Mouse (Mus musculus) kidney, adult 11 months (tissue): Measurements from ENCODE around the gene Mylk.
"Not testable (repeated sequence)": the region's sequence is repeated elsewhere in the genome, so short reads cannot be mapped to it uniquely, and the experiment has no call there.

Experiments used
- DNase-seq: peaks from one replicate; pipeline ENCODE4 v3.0.0; 2022

Gene Mylk

DNA sequence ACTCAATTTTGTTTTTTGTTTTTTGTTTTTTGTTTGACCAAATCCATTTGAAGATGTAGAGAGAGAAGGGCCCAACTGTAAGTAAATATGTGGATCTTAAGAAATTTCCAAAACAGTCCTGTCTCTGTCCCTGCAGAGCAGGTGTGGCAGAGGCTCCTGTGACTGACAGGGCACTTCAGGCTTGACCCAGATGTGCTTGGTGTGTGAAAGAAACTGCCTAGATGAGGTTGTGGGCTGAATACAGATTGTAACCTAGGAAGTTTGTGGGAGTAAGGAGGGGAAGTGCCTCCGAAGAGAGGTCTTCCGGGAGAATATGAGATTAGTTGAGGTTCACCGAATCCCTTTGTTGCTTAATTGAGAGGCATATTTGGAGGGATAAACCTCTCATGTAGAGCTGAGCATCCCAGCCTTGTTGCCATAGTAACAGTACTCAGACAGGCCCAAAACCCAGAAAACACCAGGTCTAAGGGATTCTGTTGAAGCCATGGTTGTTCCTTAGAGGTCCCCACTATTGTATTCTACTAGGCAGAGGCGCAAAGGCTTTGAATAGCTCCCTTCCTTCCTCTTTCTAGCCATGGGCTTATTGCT, 27.5 kb downstream of the Mylk start:
- DNase-seq: no peak

DNA sequence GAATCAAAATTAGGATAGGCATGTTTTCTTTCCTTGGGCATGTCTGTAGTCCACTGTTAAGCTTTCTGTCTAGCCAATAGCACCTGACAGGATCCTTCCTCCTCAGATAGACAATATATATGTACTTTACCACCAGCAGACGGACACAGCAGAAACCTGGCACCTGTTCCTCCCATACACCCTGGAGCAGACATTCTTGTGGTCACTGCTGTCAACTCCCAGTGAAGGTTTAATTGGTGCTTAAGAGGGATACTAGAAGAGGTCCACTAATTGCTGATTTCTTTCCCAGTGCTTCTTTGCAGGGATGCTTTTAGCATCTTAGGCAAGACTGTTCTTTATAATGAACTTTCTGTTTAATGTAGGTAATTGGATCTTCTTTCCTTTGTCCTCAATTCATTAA, 37.4 kb downstream of the Mylk start:
- DNase-seq: no peak

- DNase-seq: no peak
Measured at GRCm38 (mm10) chr16:34783536-34783935, 38.5 kb downstream of the Mylk start.

GRCm38 (mm10) chr16:34784675-34785074, 39.7 kb downstream of the Mylk start:
- DNase-seq: no peak

GRCm38 (mm10) chr16:34792555-34792954, 47.5 kb downstream of the Mylk start:
- DNase-seq: no peak

DNA sequence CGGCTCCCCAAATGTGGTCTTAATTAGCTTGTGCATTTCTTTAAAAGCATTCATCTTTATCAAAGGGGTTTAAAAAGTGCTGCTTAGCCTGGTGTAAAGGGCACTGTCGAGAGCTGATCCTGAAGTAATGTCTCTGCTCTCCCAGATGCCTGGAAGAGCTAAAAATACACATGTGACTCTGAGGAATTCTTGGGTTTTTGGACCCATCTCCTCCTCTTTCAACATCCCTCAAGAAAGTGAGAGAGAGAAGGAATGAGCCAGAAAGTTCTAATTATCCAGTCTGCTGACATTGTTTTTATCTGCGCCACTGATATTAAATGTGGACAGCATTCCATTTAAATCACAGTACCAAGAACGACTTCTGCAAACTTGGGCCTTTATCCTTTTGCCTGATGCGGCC, 48.0 kb downstream of the Mylk start:
- DNase-seq: no peak

GRCm38 (mm10) chr16:34801222-34801621, 56.2 kb downstream of the Mylk start:
- DNase-seq: no peak

DNA sequence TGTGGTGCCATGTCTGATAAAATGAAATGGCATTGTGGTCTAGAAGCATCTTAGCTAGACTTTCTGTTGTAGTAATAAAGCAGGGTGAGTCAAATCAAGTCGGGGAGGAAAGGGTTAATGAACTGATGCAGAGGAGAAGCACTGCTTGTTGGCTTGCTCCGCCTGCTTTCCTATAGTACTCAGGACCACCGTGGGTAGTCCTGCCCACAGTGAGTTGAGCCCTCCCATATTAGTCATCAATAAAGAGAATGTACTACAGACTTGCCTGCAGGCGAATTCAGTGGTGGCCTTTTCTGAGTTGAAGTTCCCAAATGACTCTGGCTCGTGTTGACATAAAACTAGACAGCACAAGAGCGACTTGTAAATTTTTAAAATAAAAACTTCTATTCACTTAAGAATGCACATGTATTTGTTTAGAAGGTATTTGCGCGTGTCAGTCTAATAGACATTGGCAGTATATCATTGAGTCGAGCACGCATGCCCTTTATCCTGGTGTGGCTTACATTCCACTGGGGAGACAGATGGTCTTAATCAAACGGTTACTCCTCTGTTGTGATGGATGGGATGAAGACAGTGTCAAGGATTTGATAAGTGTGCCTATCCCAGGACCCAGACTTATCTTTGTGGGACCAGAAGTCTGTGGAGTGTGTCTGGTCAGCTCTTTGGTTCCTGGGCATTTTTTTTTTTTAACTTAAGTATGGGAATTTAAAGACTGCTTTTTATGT, 59.4 kb downstream of the Mylk start:
- DNase-seq: no peak

- peak; percentile 51 for DNase-seq
Measured at GRCm38 (mm10) chr16:34806883-34807767, 62.1 kb downstream of the Mylk start.

DNA sequence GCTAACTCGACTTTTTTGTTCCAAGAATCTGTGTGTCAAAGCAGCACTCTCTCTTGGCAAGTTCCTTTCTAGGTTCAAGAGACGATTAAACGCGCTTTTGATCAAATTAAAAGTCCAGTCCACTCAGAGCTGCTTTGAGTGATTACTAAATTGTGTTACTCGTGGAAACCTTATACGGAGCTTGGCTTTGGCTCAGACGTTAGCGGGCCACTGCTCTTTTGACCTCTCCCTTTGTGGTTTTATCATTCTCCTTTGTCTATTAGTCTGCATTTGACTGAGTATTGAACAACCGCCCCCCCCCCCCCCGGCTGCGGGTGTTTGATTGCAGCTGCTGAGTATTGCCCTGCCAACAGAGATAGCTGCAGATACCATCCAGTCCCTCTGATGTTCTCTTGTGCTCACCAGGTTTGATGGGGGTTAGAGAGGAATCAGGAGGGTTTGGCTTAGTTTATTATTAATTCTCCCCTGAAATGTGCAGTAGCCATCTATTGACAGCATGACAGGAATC, 62.8 kb downstream of the Mylk start:
- DNase-seq: no peak

DNA sequence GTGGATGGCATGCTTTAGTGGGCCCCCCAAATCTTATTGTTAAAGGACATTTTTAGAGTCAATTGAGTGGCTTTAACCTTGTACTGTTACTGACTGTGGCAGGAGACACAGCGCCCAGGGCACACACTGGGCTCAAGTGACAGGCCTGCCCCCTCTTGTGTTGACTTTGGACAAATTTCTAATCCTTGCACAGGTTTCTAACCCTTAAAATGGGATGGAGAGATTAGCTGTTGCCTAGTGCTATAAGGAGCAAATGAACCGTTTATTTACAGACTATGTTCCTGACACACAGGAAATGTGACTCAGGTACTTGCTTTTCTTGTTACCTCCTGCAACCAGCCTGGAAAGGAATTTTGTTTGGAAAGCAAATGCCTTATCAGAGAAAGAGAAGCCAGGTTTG, 67.2 kb downstream of the Mylk start:
- DNase-seq: no peak

DNA sequence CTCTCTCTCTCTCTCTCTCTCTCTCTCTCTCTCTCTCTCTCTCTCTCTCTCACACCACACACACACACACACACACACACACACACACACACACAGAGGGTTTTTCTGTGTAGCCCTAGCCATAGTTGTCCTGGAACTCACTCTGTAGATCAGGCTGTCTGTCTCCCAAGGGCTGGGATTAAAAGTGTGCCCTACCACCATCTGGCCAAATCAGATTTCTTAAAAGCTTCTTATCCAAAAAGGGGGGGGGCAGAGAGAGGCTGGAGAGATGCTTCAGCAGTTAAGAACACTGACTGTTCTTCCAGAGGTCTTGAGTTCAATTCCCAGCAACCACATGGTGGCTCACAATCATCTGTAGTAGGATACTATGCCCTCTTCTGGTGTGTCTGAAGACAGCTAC, 68.2 kb downstream of the Mylk start:
- DNase-seq: not testable (repeated sequence)

DNA sequence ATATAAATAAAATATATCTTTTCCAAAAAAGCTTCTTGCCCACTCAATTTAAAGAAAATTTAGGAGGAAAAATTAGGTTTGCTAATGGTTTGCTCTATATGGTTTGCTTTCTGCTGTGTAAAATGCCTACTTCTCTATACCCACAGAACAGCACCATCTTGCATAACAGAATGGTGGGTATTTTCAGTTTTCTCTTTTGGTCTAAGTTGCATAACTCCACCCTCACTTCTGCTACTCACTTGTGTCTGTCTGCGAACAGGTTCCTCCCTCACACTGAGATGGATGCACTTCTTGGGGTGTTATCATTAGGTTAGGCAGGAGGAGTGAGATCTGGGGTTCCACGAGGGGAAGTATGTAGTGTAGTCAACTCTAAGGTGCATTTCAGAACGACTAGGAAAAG, 68.6 kb downstream of the Mylk start:
- DNase-seq: no peak

GRCm38 (mm10) chr16:34814612-34815011, 69.6 kb downstream of the Mylk start:
- no peak for DNase-seq

GRCm38 (mm10) chr16:34816548-34816947, 71.5 kb downstream of the Mylk start:
- no peak for DNase-seq

DNA sequence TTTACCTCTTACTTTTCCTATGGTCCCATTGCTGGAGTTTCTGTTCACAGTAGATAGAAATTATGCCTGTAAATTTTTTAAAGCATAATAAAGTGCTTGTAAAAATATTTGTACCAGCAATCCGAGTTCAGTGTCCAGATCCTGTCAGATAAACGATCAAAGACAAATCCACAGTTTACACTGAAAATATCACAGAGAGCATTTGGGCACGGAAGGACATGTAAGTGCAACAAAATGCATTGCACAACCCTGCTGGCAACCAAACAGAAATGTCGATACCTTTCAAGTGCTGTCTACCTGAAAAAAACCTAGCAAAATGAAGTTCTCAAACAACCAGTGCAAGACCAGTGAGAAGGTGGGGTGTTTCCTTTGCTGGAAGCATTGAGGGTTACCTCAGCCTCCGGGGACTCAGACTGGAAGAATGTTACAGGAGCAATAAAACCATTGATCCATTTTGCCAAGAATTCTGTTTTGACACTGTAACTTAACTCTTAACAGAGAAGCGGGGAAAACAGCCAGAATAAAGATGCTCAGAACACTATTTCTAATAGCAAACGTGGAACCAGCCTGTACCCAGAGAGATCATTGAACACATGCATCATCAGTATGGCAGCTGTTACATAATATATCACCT, 80.2 kb downstream of the Mylk start:
- no peak for DNase-seq

GRCm38 (mm10) chr16:34834477-34834876, 89.5 kb downstream of the Mylk start:
- DNase-seq: no peak

DNA sequence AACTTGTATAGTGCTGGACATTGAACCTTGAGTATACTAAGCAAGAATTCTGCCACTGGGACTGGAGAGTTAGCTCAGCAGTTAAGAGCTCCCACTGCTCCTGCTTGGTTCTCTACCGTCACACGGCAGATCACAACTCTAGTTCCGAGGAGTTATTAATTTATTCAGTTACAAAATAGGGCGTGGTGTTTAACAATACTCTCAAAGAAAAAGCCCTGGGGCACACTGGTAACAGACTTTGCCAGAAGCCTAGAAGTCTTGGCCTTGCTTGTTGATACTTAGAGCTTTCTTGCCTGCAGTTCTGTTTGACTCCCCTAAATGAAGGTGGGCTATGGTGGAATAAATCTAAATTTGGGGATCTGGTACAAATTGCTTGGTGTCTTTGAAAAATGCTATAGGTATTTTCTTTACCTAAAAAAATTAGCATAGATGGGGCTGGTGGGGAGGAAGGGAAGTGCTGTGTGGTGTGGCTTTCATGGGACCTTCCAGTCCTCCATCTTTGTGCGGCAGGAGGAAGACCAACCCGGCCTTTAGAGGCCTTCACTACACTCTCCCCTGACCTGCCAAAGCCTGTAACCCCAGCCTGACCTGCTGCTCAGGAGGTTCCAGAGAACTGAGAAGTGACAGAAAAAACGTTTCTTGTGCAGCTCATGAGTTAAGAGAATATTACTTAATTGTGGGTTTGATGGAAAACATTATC, 94.1 kb downstream of the Mylk start:
- DNase-seq: no peak

GRCm38 (mm10) chr16:34839704-34840331, 94.8 kb downstream of the Mylk start:
- no peak for DNase-seq

- no peak for DNase-seq
Measured at GRCm38 (mm10) chr16:34844783-34845182, 99.8 kb downstream of the Mylk start.

- DNase-seq: no peak
Measured at GRCm38 (mm10) chr16:34847638-34848037, 102.6 kb downstream of the Mylk start.

DNA sequence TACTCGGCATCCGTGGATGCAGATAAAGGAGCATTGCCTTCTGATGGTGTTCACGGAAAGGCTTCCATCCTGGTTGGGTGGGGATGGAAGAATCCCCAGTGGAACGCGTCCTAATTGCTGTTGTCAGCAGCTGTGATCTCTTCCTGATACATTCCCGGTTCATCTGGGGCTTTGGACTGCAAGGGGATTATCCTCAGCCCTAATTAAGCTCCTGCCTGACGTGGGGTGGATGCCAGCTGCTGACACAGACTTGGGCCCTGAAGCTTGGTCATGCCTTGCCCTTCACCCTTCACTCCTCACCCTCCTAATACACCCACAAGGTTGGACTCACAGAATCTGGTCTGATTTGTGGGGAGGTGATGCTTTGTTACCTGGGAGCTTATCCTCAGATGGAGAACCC, 109.1 kb downstream of the Mylk start:
- peak; percentile 73 for DNase-seq
